Mouse (Mus musculus): ENCODE data around the gene Lrwd1. TPM values are rescaled to one million over a fixed set of nuclear protein-coding genes. Genes with fewer than 3 reads are reported as not detected.

Gene Lrwd1
- polyA plus RNA-seq, 1 experiment = 52.1 TPM

DNA sequence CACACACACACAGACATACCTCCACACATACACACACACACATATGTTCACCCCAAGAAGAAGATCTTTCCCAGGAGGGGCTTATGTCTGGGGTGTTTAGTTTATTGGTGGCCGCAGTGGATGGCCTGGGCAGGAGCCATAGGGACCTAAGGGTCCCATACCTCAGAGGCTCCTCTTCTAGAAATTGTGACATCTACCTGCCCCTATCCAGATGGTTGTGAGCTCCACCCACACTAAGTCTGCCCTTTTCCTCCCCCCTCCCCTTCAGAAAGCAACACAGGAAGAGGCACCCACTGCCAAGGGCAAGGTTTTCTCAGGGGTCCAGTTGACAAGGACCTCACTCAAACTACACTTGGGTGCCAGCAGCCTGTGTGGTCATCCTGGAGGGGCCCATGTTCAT lies 11.1 kb upstream of the Lrwd1 start:
- no peak overlapping the region for H3K4me3 ChIP-seq (ENCODE audit: insufficient read depth, poor library complexity, severe bottlenecking)
- H3K79me3 ChIP-seq (ENCODE audit: low read depth) = no peaks in the 10 kb centered on the region
- H3K27me3 ChIP-seq (ENCODE audit: control insufficient read depth, insufficient read depth, insufficient read length) = no peaks in the 10 kb centered on the region
- no peaks in the 10 kb centered on the region for H3K79me2 ChIP-seq (ENCODE audit: control insufficient read depth, insufficient read depth)
- TF ChIP-seq MAX (IDR thresholded peaks at IDR 0.05) (no peak), CEBPB (IDR thresholded peaks at IDR 0.05; ENCODE audit: low read depth) (no peak), MYOG (IDR thresholded peaks at IDR 0.05; ENCODE audit: control insufficient read depth, extremely low read depth, insufficient read length) (no peak), USF1 (IDR thresholded peaks at IDR 0.05; ENCODE audit: low read depth) (no peak), CTCF (IDR thresholded peaks at IDR 0.05; ENCODE audit: control insufficient read depth, insufficient read depth, insufficient read length) (no peak), MYOD1 (IDR thresholded peaks at IDR 0.05; ENCODE audit: control insufficient read depth, insufficient read length, low read depth) (no peak)
- no peak overlapping the region for H3ac ChIP-seq (ENCODE audit: control insufficient read depth, insufficient read length, low read depth)
- peaks cover 2% of the 10 kb centered on the region for H3K36me3 ChIP-seq (ENCODE audit: control insufficient read depth, insufficient read depth)

DNA sequence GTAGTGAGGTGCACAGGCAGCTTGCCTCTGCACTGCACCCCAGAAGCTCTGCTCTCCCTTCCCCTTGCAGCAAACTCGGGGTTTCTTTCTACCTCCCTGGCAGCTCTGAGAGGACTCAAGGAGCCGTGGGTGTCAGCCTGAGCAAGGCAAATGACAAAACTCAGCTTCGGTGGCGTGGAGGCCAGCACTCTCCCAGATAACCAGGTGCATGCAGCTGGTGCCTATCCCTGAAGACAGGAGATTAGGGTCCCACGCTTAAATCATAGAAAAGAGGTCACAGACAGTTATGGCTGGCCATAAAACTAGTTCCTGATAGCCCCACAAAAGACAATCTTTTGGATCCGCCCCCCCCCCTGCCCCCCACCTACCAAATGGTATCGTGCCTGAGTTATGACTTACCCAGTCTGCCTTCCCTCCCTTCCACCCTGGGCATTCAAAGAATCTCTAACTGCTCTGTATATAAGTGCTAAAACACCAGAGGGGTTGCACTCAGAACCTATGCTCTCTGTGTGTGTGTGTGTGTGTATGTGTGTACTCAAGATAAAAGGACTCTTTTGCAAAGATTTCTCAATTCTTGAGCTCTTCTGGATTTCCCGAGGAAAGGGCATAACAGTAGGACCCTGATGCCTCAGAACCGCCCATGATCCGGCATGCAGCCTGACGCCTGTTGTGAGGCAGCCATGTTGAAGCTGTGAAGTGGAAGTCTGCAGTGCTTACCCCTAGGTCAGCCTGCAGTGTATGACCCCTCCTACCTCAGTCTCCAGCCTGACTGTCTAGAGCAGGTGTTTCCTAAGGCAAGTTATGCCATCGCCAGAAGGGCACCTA lies 8.9 kb upstream of the Lrwd1 start:
- Histone ChIP-seq H3ac (ENCODE audit: control insufficient read depth, insufficient read length, low read depth) (no peak overlapping the region), H3K79me3 (ENCODE audit: low read depth) (no peaks in the 10 kb centered on the region), H3K36me3 (ENCODE audit: control insufficient read depth, insufficient read depth) (peaks cover 19% of the 10 kb centered on the region), H3K4me3 (ENCODE audit: insufficient read depth, poor library complexity, severe bottlenecking) (no peak overlapping the region), H3K79me2 (ENCODE audit: control insufficient read depth, insufficient read depth) (no peaks in the 10 kb centered on the region), H3K27me3 (ENCODE audit: control insufficient read depth, insufficient read depth, insufficient read length) (no peaks in the 10 kb centered on the region)
- TF ChIP-seq CTCF (IDR thresholded peaks at IDR 0.05; ENCODE audit: control insufficient read depth, insufficient read depth, insufficient read length) = no peak
- no peak for TF ChIP-seq MYOD1 (IDR thresholded peaks at IDR 0.05; ENCODE audit: control insufficient read depth, insufficient read length, low read depth)

DNA sequence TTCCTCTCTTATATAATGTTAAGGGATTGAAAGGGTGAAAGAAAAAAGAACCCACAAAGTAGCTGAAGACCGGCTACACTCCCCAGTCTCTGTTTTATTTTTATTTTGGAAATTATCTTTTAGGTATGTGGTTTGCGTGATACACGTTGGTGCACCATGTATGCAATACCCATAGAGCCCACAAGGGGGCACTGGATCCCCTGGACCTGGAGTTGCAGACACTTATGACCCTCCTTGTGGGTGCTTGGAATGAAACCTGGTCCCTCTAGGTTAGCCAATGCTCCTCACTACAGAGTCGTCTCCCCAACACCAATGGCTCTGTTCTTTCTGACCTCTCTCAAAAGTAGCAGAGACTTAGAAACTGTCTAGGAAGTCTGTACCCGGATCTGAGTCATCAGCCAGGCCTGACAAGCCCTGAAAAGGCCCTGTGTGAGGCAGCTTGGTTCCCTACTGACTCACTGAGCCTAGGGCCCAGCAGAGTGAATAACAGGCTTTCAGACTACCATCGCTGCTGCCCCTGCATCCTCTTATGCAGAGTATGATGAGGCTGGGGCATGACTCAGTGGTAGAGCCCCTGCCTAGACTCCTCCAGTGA lies 7.4 kb upstream of the Lrwd1 start:
- Histone ChIP-seq H3K79me3 (ENCODE audit: low read depth) (peaks cover 2% of the 10 kb centered on the region), H3K36me3 (ENCODE audit: control insufficient read depth, insufficient read depth) (peaks cover 33% of the 10 kb centered on the region), H3K79me2 (ENCODE audit: control insufficient read depth, insufficient read depth) (peaks cover 7% of the 10 kb centered on the region), H3K27me3 (ENCODE audit: control insufficient read depth, insufficient read depth, insufficient read length) (no peaks in the 10 kb centered on the region), H3K4me3 (ENCODE audit: insufficient read depth, poor library complexity, severe bottlenecking) (no peak overlapping the region), H3ac (ENCODE audit: control insufficient read depth, insufficient read length, low read depth) (no peak overlapping the region)
- TF ChIP-seq MYOG (IDR thresholded peaks at IDR 0.05; ENCODE audit: control insufficient read depth, extremely low read depth, insufficient read length) = no peak
- no peak for TF ChIP-seq USF1 (IDR thresholded peaks at IDR 0.05; ENCODE audit: low read depth)
- TF ChIP-seq FOSL1 (IDR thresholded peaks at IDR 0.05; ENCODE audit: insufficient read depth, low read length, poor library complexity, severe bottlenecking) = no peak
- no peak for TF ChIP-seq CTCF (IDR thresholded peaks at IDR 0.05; ENCODE audit: control insufficient read depth, insufficient read depth, insufficient read length)
- TF ChIP-seq CEBPB (IDR thresholded peaks at IDR 0.05; ENCODE audit: low read depth) = no peak
- TF ChIP-seq MYOD1 (IDR thresholded peaks at IDR 0.05; ENCODE audit: control insufficient read depth, insufficient read length, low read depth) = no peak
- no peak for TF ChIP-seq MAX (IDR thresholded peaks at IDR 0.05)

DNA sequence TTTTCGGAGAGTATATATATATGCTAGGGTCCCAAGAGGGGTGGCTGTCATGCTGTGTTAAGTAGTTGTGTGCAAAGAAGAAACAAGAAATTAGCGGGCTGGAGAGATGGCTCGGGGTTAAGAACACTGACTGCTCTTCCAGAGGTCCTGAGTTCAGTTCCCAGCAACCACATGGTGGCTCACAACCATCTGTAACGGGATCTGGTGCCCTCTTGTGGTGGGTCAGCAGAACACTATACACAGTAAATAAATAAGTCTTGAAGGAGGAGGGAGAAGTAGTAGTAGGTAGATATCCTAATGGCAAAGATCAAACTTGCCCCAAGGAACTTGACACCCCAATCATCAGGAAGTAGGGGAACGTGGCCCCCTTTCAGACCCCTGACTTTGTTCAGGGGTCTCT lies 6.9 kb upstream of the Lrwd1 start:
- Histone ChIP-seq H3K27me3 (ENCODE audit: control insufficient read depth, insufficient read depth, insufficient read length) (no peaks in the 10 kb centered on the region), H3K4me3 (ENCODE audit: insufficient read depth, poor library complexity, severe bottlenecking) (no peak overlapping the region), H3K79me2 (ENCODE audit: control insufficient read depth, insufficient read depth) (peaks cover 11% of the 10 kb centered on the region), H3K36me3 (ENCODE audit: control insufficient read depth, insufficient read depth) (peaks cover 35% of the 10 kb centered on the region), H3ac (ENCODE audit: control insufficient read depth, insufficient read length, low read depth) (no peak overlapping the region), H3K79me3 (ENCODE audit: low read depth) (peaks cover 2% of the 10 kb centered on the region)
- no peak for TF ChIP-seq MYOG (IDR thresholded peaks at IDR 0.05; ENCODE audit: control insufficient read depth, extremely low read depth, insufficient read length)
- no peak for TF ChIP-seq MYOD1 (IDR thresholded peaks at IDR 0.05; ENCODE audit: control insufficient read depth, insufficient read length, low read depth)
- no peak for TF ChIP-seq CEBPB (IDR thresholded peaks at IDR 0.05; ENCODE audit: low read depth)

DNA sequence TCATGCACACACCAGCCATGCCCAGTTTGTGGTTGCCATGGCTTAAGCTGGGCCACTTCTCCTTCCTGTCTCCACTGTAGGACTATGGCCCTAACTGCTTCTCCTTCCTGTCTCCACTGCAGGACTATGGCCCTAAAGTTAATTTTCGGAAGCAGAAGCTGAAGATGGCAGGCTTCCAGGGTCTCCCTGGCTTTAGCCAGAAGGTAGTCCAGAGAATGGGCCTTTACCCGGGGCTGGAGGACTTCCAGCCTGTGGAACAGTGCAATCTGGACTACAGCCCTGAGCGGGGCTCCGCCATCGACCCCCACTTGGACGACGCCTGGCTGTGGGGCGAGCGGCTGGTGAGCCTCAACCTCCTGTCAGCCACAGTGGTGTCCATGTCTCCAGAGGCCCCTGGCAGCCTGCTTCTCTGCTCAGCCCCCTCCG lies 4.2 kb upstream of the Lrwd1 start:
- H3K79me2 ChIP-seq (ENCODE audit: control insufficient read depth, insufficient read depth) = peaks cover 35% of the 10 kb centered on the region
- peaks cover 7% of the 10 kb centered on the region for H3K79me3 ChIP-seq (ENCODE audit: low read depth)
- H3K36me3 ChIP-seq (ENCODE audit: control insufficient read depth, insufficient read depth) = peaks cover 35% of the 10 kb centered on the region
- no peak overlapping the region for H3ac ChIP-seq (ENCODE audit: control insufficient read depth, insufficient read length, low read depth)
- no peak for TF ChIP-seq MAX (IDR thresholded peaks at IDR 0.05)
- no peak for TF ChIP-seq CEBPB (IDR thresholded peaks at IDR 0.05; ENCODE audit: low read depth)
- no peak for TF ChIP-seq MYOG (IDR thresholded peaks at IDR 0.05; ENCODE audit: control insufficient read depth, extremely low read depth, insufficient read length)
- no peak for TF ChIP-seq CTCF (IDR thresholded peaks at IDR 0.05; ENCODE audit: control insufficient read depth, insufficient read depth, insufficient read length)
- no peak for TF ChIP-seq USF1 (IDR thresholded peaks at IDR 0.05; ENCODE audit: low read depth)
- no peak for TF ChIP-seq MYOD1 (IDR thresholded peaks at IDR 0.05; ENCODE audit: control insufficient read depth, insufficient read length, low read depth)
- TF ChIP-seq FOSL1 (IDR thresholded peaks at IDR 0.05; ENCODE audit: insufficient read depth, low read length, poor library complexity, severe bottlenecking) = no peak
- no peak overlapping the region for H3K4me3 ChIP-seq (ENCODE audit: insufficient read depth, poor library complexity, severe bottlenecking)
- H3K27me3 ChIP-seq (ENCODE audit: control insufficient read depth, insufficient read depth, insufficient read length) = no peaks in the 10 kb centered on the region

DNA sequence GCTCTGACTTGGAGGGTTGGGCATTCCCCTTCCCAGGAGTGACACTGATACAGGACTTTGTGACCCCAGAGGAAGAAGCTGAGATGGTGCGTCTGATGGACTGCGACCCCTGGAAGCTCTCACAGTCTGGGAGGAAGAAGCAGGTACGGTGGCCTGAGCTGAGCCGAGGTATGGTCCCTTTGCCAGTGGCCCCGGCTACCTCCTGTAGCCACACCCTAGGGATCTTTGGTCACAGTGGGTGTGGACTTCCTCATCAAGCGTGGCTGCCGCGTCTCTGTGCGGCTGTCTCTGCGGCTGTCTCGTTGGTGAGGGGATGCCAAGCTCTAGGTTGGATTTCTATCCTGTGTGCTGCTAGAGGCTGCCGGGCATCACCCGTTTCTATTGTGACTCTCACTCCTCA lies 3.5 kb upstream of the Lrwd1 start:
- H3K27me3 ChIP-seq (ENCODE audit: control insufficient read depth, insufficient read depth, insufficient read length) = no peaks in the 10 kb centered on the region
- H3K79me2 ChIP-seq (ENCODE audit: control insufficient read depth, insufficient read depth) = peaks cover 42% of the 10 kb centered on the region
- no peak overlapping the region for H3K4me3 ChIP-seq (ENCODE audit: insufficient read depth, poor library complexity, severe bottlenecking)
- TF ChIP-seq CEBPB (IDR thresholded peaks at IDR 0.05; ENCODE audit: low read depth) = no peak
- no peak for TF ChIP-seq MYOD1 (IDR thresholded peaks at IDR 0.05; ENCODE audit: control insufficient read depth, insufficient read length, low read depth)
- no peak for TF ChIP-seq CTCF (IDR thresholded peaks at IDR 0.05; ENCODE audit: control insufficient read depth, insufficient read depth, insufficient read length)
- TF ChIP-seq FOSL1 (IDR thresholded peaks at IDR 0.05; ENCODE audit: insufficient read depth, low read length, poor library complexity, severe bottlenecking) = no peak
- no peak for TF ChIP-seq MYOG (IDR thresholded peaks at IDR 0.05; ENCODE audit: control insufficient read depth, extremely low read depth, insufficient read length)
- no peak for TF ChIP-seq MAX (IDR thresholded peaks at IDR 0.05)
- TF ChIP-seq USF1 (IDR thresholded peaks at IDR 0.05; ENCODE audit: low read depth) = no peak
- peaks cover 8% of the 10 kb centered on the region for H3K79me3 ChIP-seq (ENCODE audit: low read depth)
- H3ac ChIP-seq (ENCODE audit: control insufficient read depth, insufficient read length, low read depth) = no peak overlapping the region
- H3K36me3 ChIP-seq (ENCODE audit: control insufficient read depth, insufficient read depth) = peaks cover 35% of the 10 kb centered on the region

Data from C2C12 (cell line).